Mouse (Mus musculus) myocyte (in vitro differentiated cells): ENCODE measurements around the gene Gm26920.

Experiments used
- E2F4 ChIP-seq: IDR thresholded peaks from one replicate; pipeline ENCODE4 v1.6.1; 2011; ENCODE audit warnings: mild to moderate bottlenecking, control low read depth, moderate library complexity; ENCODE audit not compliant: insufficient read depth
- POLR2AphosphoS2 ChIP-seq: IDR thresholded peaks from one replicate; pipeline ENCODE4 v1.6.1; 2011; ENCODE audit warnings: low read depth, control low read depth; ENCODE audit not compliant: insufficient read length
- SRF ChIP-seq: IDR thresholded peaks from one replicate; pipeline ENCODE4 v1.6.1; 2011; ENCODE audit warnings: low read depth; ENCODE audit not compliant: control insufficient read depth, insufficient read length

DNA sequence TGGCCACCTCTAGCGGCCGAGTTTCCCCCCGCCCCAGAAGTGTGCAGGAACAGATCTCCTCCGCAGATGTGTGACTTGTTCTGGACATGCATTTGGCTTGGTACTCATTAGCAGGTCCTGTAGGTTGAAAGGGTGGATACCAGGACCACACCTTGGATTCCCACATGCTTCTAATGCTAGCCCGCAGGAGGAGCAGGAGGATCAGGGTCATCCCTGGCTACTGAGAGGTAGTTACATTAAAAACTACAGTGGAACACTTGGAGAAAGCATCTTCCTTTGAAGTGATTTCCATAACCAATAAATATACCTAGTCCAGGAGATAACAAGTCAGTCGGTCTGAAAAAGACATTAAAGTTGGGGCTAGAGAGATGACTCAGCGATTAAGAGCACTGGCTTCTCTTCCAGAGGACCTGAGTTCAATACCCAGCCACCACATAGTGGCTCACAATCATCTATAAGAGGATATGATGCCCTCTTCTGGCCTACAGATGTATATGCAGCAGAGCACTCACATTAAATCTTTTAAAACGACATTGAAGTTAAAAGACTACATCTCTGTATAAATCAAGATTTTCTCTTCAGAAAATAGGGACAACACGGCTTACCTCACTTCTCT lies 868 bp upstream of the Gm26920 start:
- TF ChIP-seq POLR2AphosphoS2 (no peak), SRF (no peak), E2F4 (no peak)
